Mouse (Mus musculus): ENCODE data around the gene Ptprk. TPM values are rescaled to one million over a fixed set of nuclear protein-coding genes. Genes with fewer than 3 reads are reported as not detected.

Ptprk gene
- polyA plus RNA-seq, 1 experiment from 2014 or later, result 8.3 TPM

DNA sequence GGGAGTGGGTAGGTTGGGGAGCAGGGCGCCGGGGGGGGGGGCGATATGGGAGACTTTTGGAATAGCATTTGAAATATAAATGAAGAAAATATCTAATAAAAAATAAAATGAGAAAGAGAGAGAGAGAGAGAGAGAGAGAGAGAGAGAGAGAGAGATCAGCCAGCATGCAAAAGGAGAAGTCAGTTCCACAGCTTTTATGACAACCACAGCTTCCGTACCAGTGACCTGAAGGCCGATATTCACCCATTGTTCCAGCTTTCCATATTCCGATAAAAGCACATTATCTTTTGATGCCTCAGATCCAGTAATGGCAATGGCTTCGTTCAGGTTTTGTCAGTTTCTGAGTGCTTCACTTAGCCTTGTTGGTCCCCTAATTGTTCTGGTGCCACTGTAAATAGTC lies 542.6 kb downstream of the Ptprk start:
- H3K27ac ChIP-seq (ENCODE audit: low read length), result no peak overlapping the region
- no peaks in the 10 kb centered on the region for H3K9me3 ChIP-seq (replicated peaks; ENCODE audit: control insufficient read depth, low read length)
- H3K36me3 ChIP-seq (ENCODE audit: control insufficient read depth, insufficient read depth), result no peaks in the 10 kb centered on the region
- 80% methylated on average over 7 of the region's 7 CpGs for WGBS (ENCODE audit: insufficient replicate concordance)
- H3K9ac ChIP-seq (ENCODE audit: low read depth, low read length), result no peak overlapping the region
- no peak overlapping the region for H3K4me3 ChIP-seq (ENCODE audit: low read depth, low read length)
- ATAC-seq (ENCODE audit: low read depth), result no peak
- H3K4me2 ChIP-seq (ENCODE audit: low read depth, low read length), result no peak overlapping the region
- H3K27me3 ChIP-seq (ENCODE audit: control insufficient read depth, insufficient read depth, low read depth, low read length), result no peaks in the 10 kb centered on the region
- no peaks in the 10 kb centered on the region for H3K4me1 ChIP-seq (ENCODE audit: control insufficient read depth, low read depth, low read length)

DNA sequence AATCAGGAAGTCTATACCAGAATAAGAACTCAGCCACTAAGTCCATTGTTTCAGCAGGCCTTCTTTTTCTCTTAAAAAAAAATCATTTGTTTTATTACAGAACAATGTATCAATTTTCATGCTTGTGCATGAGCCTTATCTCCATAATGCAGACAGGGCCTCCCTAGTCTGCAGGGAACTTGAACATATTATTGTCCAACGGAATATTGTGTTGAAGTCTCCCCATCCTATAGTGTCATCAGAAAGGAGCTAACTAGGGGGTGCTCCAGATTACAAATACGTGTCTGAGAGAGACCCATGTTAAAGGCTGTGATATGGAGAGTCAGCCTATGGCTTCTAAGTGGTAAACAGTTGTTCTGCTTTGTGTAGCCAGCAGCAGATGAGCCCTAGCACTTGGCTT lies 543.4 kb downstream of the Ptprk start:
- ATAC-seq (ENCODE audit: low read depth), result peak; percentile 56; the same call in 1 of the 2 replicates
- Histone ChIP-seq H3K9me3 (replicated peaks; ENCODE audit: control insufficient read depth, low read length) (no peaks in the 10 kb centered on the region), H3K4me2 (ENCODE audit: low read depth, low read length) (no peak overlapping the region), H3K36me3 (ENCODE audit: control insufficient read depth, insufficient read depth) (no peaks in the 10 kb centered on the region), H3K4me1 (ENCODE audit: control insufficient read depth, low read depth, low read length) (no peaks in the 10 kb centered on the region), H3K4me3 (ENCODE audit: low read depth, low read length) (no peak overlapping the region), H3K9ac (ENCODE audit: low read depth, low read length) (no peak overlapping the region), H3K27ac (ENCODE audit: low read length) (no peak overlapping the region), H3K27me3 (ENCODE audit: control insufficient read depth, insufficient read depth, low read depth, low read length) (no peaks in the 10 kb centered on the region)
- 20% methylated on average over 2 of the region's 2 CpGs for WGBS (ENCODE audit: insufficient replicate concordance)

DNA sequence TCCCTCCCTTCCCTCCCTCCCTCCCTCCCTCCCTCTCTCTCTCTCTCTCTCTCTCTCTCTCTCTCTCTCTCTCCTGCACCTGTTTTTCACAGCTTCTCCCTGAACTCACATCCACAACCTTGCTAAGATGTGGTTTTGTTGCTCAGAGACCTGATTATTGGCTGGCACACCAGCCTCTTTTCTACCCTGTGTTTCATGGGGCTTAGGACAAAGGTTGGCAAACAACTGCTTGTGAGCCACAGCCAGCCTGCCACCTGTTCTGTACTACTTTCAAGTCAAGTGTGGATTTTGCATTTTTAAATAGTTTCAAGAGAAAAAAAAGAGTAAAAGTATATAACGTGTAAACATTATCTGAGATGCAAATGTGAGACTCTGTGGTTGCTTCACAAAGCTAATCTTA lies 544.8 kb downstream of the Ptprk start:
- ATAC-seq (ENCODE audit: low read depth), result no peak
- H3K27me3 ChIP-seq (ENCODE audit: control insufficient read depth, insufficient read depth, low read depth, low read length), result no peaks in the 10 kb centered on the region
- no peaks in the 10 kb centered on the region for H3K4me1 ChIP-seq (ENCODE audit: control insufficient read depth, low read depth, low read length)
- no peak overlapping the region for H3K9ac ChIP-seq (ENCODE audit: low read depth, low read length)
- no peaks in the 10 kb centered on the region for H3K36me3 ChIP-seq (ENCODE audit: control insufficient read depth, insufficient read depth)
- H3K4me2 ChIP-seq (ENCODE audit: low read depth, low read length), result no peak overlapping the region
- H3K27ac ChIP-seq (ENCODE audit: low read length), result no peak overlapping the region
- 67% methylated on average over 1 of the region's 1 CpGs for WGBS (ENCODE audit: insufficient replicate concordance)
- no peaks in the 10 kb centered on the region for H3K9me3 ChIP-seq (replicated peaks; ENCODE audit: control insufficient read depth, low read length)
- no peak overlapping the region for H3K4me3 ChIP-seq (ENCODE audit: low read depth, low read length)

DNA sequence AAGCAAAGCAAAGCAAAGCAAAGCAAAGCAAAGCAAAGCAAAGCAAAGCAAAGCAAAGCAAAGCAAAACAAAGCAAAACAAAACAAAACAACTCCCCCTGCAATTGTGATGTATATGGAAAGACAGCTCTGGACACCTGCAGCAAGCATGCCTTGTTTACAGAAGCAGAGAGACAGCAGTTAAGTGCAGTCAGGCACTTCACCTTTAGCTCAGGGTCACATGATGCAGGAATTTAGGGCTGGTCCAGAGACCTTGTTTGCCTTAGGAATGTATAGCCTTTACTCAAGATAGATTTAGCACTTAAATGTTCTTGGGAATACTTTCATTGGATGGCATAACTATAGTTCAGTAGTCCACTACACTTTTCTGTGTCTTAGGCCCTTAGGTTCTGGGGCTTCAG lies 561.5 kb downstream of the Ptprk start:
- Histone ChIP-seq H3K4me3 (ENCODE audit: low read depth, low read length) (no peak overlapping the region), H3K36me3 (ENCODE audit: control insufficient read depth, insufficient read depth) (no peaks in the 10 kb centered on the region), H3K4me2 (ENCODE audit: low read depth, low read length) (no peak overlapping the region), H3K27ac (ENCODE audit: low read length) (no peak overlapping the region), H3K27me3 (ENCODE audit: control insufficient read depth, insufficient read depth, low read depth, low read length) (no peaks in the 10 kb centered on the region), H3K9me3 (replicated peaks; ENCODE audit: control insufficient read depth, low read length) (no peaks in the 10 kb centered on the region), H3K4me1 (ENCODE audit: control insufficient read depth, low read depth, low read length) (no peaks in the 10 kb centered on the region), H3K9ac (ENCODE audit: low read depth, low read length) (no peak overlapping the region)
- no peak for ATAC-seq (ENCODE audit: low read depth)

DNA sequence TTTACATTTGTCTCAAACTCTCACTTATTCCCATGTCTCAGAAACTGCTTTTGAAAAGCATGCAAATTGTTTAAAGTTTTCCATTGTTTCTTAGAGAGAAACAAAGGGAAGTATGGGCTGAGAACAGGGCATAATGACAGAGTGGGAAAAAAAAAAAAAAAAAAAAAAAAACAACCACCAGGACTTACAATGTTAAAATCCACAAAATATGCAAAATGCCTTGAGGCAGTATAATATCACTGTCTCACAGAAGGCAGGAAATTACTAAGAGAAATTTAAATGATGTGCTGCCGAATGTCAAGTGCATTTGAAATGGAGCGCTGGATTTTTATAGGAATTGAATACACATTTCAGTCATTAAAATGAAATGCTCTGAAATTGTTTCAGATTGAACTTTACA lies 567.3 kb downstream of the Ptprk start:
- no peaks in the 10 kb centered on the region for H3K4me1 ChIP-seq (ENCODE audit: control insufficient read depth, low read depth, low read length)
- H3K36me3 ChIP-seq (ENCODE audit: control insufficient read depth, insufficient read depth), result no peaks in the 10 kb centered on the region
- no peak overlapping the region for H3K4me3 ChIP-seq (ENCODE audit: low read depth, low read length)
- no peak overlapping the region for H3K27ac ChIP-seq (ENCODE audit: low read length)
- no peaks in the 10 kb centered on the region for H3K9me3 ChIP-seq (replicated peaks; ENCODE audit: control insufficient read depth, low read length)
- no peak for ATAC-seq (ENCODE audit: low read depth)
- H3K4me2 ChIP-seq (ENCODE audit: low read depth, low read length), result no peak overlapping the region
- H3K9ac ChIP-seq (ENCODE audit: low read depth, low read length), result no peak overlapping the region
- WGBS (ENCODE audit: insufficient replicate concordance), result 75% methylated on average over 2 of the region's 2 CpGs
- no peaks in the 10 kb centered on the region for H3K27me3 ChIP-seq (ENCODE audit: control insufficient read depth, insufficient read depth, low read depth, low read length)

Small RNA genes within 50 kb of the gene (microRNA-seq; reads per million reads assigned to microRNA genes)
- not detected for gene Gm22370

All from liver, embryonic 16.5 days (tissue).